Mouse (Mus musculus) E14TG2a.4 (cell line): Measurements from ENCODE around the gene Mrps27.

ENCODE experiments used
- CTCF ChIP-seq: conservative IDR thresholded peaks from 2 replicates; pipeline ENCODE4 v1.5.1; 2014; ENCODE audit warnings: low read length
- NANOG ChIP-seq: IDR thresholded peaks from 2 replicates; pipeline ENCODE4 v1.6.1; 2014; ENCODE audit warnings: borderline replicate concordance, low read length, mixed read lengths
- POU5F1 ChIP-seq: IDR thresholded peaks from 2 replicates; pipeline ENCODE4 v1.6.1; 2014; ENCODE audit warnings: low read length, borderline replicate concordance

DNA sequence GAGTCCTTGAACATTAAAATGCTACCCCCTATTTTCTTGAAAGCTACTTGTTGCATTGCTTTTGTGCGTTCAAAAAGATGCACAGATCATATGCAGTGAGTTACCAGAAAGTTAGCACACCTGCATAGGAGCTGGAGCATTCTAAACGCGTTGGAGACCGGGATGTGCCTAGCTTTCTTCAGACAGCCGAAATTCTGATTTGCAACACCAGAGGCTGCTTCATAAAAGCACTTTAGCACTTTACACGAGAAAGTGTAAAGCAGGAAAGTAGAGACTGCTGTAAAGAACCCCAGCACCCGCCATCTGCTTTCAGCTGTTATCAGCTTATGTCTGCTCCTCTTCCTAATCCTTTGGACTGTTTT, 8.9 kb downstream of the Mrps27 start:
- TF ChIP-seq CTCF = no peak
- TF ChIP-seq POU5F1 = no peak
- no peak for TF ChIP-seq NANOG
